9 mouse cellular contexts compared by ENCODE assay signal in the genomic region with DNA sequence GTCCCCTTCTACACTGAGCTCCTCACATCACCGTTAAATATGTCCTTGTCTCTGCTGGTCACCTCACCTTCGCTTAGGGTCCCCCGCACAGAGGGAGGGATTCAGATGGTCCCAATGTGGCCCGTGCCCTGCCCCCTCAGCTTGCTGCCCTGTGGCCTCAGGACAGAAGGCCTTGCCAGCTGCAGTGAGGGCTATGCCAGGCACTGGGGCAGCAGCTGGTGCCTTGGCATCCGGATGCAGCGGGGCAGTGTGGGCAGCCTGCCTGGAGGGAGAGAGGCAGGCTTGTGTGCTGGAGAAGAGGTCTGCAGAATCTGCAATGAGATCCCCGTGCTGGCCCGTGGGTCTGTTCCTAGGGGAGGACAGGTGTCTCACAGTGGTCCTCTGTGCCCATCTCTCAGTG. TPM values are rescaled to one million over a fixed set of nuclear protein-coding genes. Genes with fewer than 3 reads are reported as not detected.
A peak's percentile ranks its signal among the peaks of the same experiment; 100 is the strongest.
DNase-seq lines count a peak whose midpoint lies in the region; ATAC-seq and TF ChIP-seq lines count a peak whose summit lies in the region.
"Had no signal": no experiment of that assay in that cellular context is flagged by ENCODE, and none has a peak within 500 bp of the region (broad histone marks: within the 10 kb centered on the region; RNA-seq: fewer than 3 reads in every experiment).

No protein-coding gene starts in this region.

- peaks cover 41% of the 10 kb centered on the region for H3K27me3 ChIP-seq in embryonic facial prominence, embryonic 10.5 days (replicated peaks; ENCODE audit: low read depth, poor library complexity, severe bottlenecking)
- no peaks in the 10 kb centered on the region for H3K27me3 ChIP-seq in hindbrain, embryonic 14.5 days (ENCODE audit: control insufficient read depth, insufficient read depth, low read length)
- H3K27me3 ChIP-seq in midbrain, embryonic 13.5 days: peaks cover 2% of the 10 kb centered on the region; the same call in 1 of the 2 replicates
- H3K27me3 ChIP-seq in thymus, adult 2 months (ENCODE audit: control insufficient read depth, insufficient read depth, low read length): no peaks in the 10 kb centered on the region

- peak; percentile 21; the same call in 1 of the 2 replicates for ATAC-seq in hindbrain, embryonic 14.5 days (ENCODE audit: low FRiP score)
- peak; percentile 6; the same call in 1 of the 2 replicates for ATAC-seq in midbrain, embryonic 13.5 days
- no peak for ATAC-seq in megakaryocyte, adult 5-6 weeks (ENCODE audit: poor library complexity, severe bottlenecking)

- no peak for TF ChIP-seq CTCF in thymus, adult 2 months (IDR thresholded peaks at IDR 0.05; ENCODE audit: borderline replicate concordance, control insufficient read depth, extremely low read depth, insufficient read depth, low read length, poor library complexity)

- no peaks in the 10 kb centered on the region for H3K36me3 ChIP-seq in embryonic facial prominence, embryonic 10.5 days (replicated peaks)
- H3K36me3 ChIP-seq in hindbrain, embryonic 14.5 days (replicated peaks; ENCODE audit: control insufficient read depth, insufficient read depth): peaks cover 25% of the 10 kb centered on the region
- H3K36me3 ChIP-seq in midbrain, embryonic 13.5 days: peaks cover 31% of the 10 kb centered on the region
- H3K36me3 ChIP-seq in thymus, adult 2 months (ENCODE audit: control insufficient read depth, insufficient read depth, low read length): no peaks in the 10 kb centered on the region
- H3K36me3 ChIP-seq: limb, embryonic 15.5 days had no signal

- peaks cover 28% of the 10 kb centered on the region for H3K4me1 ChIP-seq in embryonic facial prominence, embryonic 10.5 days
- peaks cover 46% of the 10 kb centered on the region for H3K4me1 ChIP-seq in hindbrain, embryonic 14.5 days (replicated peaks; ENCODE audit: control insufficient read depth, insufficient read depth, low read length)
- H3K4me1 ChIP-seq in midbrain, embryonic 13.5 days (replicated peaks): peaks cover 67% of the 10 kb centered on the region
- peaks cover under 1% of the 10 kb centered on the region; the same call in 1 of the 2 replicates for H3K4me1 ChIP-seq in thymus, adult 2 months (replicated peaks; ENCODE audit: control insufficient read depth, insufficient read depth, low read length)

- 83% methylated on average over 8 of the region's 8 CpGs for WGBS in embryonic facial prominence, embryonic 10.5 days
- WGBS in hindbrain, embryonic 14.5 days: 46% methylated on average over 8 of the region's 8 CpGs
- 76% methylated on average over 8 of the region's 8 CpGs for WGBS in midbrain, embryonic 13.5 days
- WGBS in thymus, adult 2 months: 93% methylated on average over 8 of the region's 8 CpGs

- H3K27ac ChIP-seq in embryonic facial prominence, embryonic 10.5 days (replicated peaks): 0 out of 2 replicates have a peak overlapping the region, but pooled peaks have one; percentile 44
- H3K27ac ChIP-seq in hindbrain, embryonic 14.5 days: peak overlapping the region; percentile 73
- H3K27ac ChIP-seq in midbrain, embryonic 13.5 days: peak overlapping the region; percentile 91
- H3K27ac ChIP-seq in thymus, adult 2 months (ENCODE audit: control insufficient read depth, insufficient read depth, low read length): no peak overlapping the region
- H3K27ac ChIP-seq: limb, embryonic 15.5 days had no signal

- no peak overlapping the region for H3K4me3 ChIP-seq in embryonic facial prominence, embryonic 10.5 days
- H3K4me3 ChIP-seq in hindbrain, embryonic 14.5 days (replicated peaks; ENCODE audit: low read length): no peak overlapping the region
- H3K4me3 ChIP-seq in midbrain, embryonic 13.5 days (replicated peaks): no peak overlapping the region
- no peak overlapping the region for H3K4me3 ChIP-seq in thymus, adult 2 months (ENCODE audit: control insufficient read depth, insufficient read depth, low read length)
- H3K4me3 ChIP-seq: limb, embryonic 15.5 days had no signal

- peak; percentile 93 for DNase-seq in brain, adult 2 months (ENCODE audit: low read depth, low spot score)
- no peak for DNase-seq in embryonic facial prominence, embryonic 10.5 days (ENCODE audit: low spot score)
- peak; percentile 52 for DNase-seq in hindbrain, embryonic 14.5 days (ENCODE audit: low spot score)
- no peak for DNase-seq in testis, postnatal 14 days (ENCODE audit: low spot score)
- no peak for DNase-seq in urinary bladder, adult 18-20 months (ENCODE audit: low spot score in 2 of 2)
- no peak for DNase-seq in thymus, adult 2 months

- H3K9me3 ChIP-seq in embryonic facial prominence, embryonic 10.5 days: no peaks in the 10 kb centered on the region
- no peaks in the 10 kb centered on the region for H3K9me3 ChIP-seq in hindbrain, embryonic 14.5 days (ENCODE audit: control insufficient read depth, low read length)
- H3K9me3 ChIP-seq in midbrain, embryonic 13.5 days: no peaks in the 10 kb centered on the region
- H3K9me3 ChIP-seq: limb, embryonic 15.5 days had no signal

- no peak overlapping the region for H3K4me2 ChIP-seq in hindbrain, embryonic 14.5 days (replicated peaks)
- H3K4me2 ChIP-seq in midbrain, embryonic 13.5 days (replicated peaks): 0 out of 2 replicates have a peak overlapping the region, but pooled peaks have one; percentile 35
- H3K4me2 ChIP-seq: limb, embryonic 15.5 days had no signal

- peak overlapping the region; percentile 13; the same call in 1 of the 2 replicates for H3K9ac ChIP-seq in hindbrain, embryonic 14.5 days
- peak overlapping the region; percentile 33; the same call in 1 of the 2 replicates for H3K9ac ChIP-seq in midbrain, embryonic 13.5 days (replicated peaks)
- H3K9ac ChIP-seq: limb, embryonic 15.5 days had no signal

- no peak for TF ChIP-seq POLR2A in thymus, adult 2 months (IDR thresholded peaks at IDR 0.05; ENCODE audit: control insufficient read depth, extremely low read depth, insufficient read depth, low read length, poor library complexity)

RNA-seq across cellular contexts. Expression of a gene that starts 34.8 kb away (rescaled TPM):
- polyA plus RNA-seq in embryonic facial prominence, embryonic 10.5 days (2016; fragmentation: Nextera tagmentation; extraction: Ambion mirVana): 1.9 TPM in 2 replicates
- polyA plus RNA-seq in hindbrain, embryonic 14.5 days (2014; fragmentation: Nextera tagmentation; extraction: Ambion mirVana): 60.6 and 66.4 TPM in 2 replicates
- 20.7 and 24.3 TPM in 2 replicates for polyA plus RNA-seq in midbrain, embryonic 13.5 days (2015; fragmentation: Nextera tagmentation; extraction: Ambion mirVana)
- 0.21 TPM in 1 of 2 replicates, not detected in the other for total RNA-seq in megakaryocyte, adult 5-6 weeks (2015)
- total RNA-seq in megakaryocyte, adult 5-6 weeks (2017): not detected in 2 replicates
- 1.2 and 1.5 TPM in 2 replicates for polyA plus RNA-seq in thymus, adult 2 months (2012; rRNA removed)

RNA-seq across cellular contexts. Expression of a gene that starts 54.2 kb away (rescaled TPM):
- 14.2 and 18.6 TPM in 2 replicates for polyA plus RNA-seq in embryonic facial prominence, embryonic 10.5 days (2016; fragmentation: Nextera tagmentation; extraction: Ambion mirVana)
- 89.2 and 111 TPM in 2 replicates for polyA plus RNA-seq in hindbrain, embryonic 14.5 days (2014; fragmentation: Nextera tagmentation; extraction: Ambion mirVana)
- polyA plus RNA-seq in midbrain, embryonic 13.5 days (2015; fragmentation: Nextera tagmentation; extraction: Ambion mirVana): 28.5 and 29.6 TPM in 2 replicates
- 213 and 232 TPM in 2 replicates for total RNA-seq in megakaryocyte, adult 5-6 weeks (2015)
- total RNA-seq in megakaryocyte, adult 5-6 weeks (2017): 195 and 214 TPM in 2 replicates
- polyA plus RNA-seq in thymus, adult 2 months (2012; rRNA removed): 558 and 561 TPM in 2 replicates

Comparison
In these comparisons a context has a peak if more than half of its experiments do, and no peak if none do; other contexts are left out.
1. DNase-seq: peak in brain, adult 2 months (single experiment) and hindbrain, embryonic 14.5 days (single experiment); none in embryonic facial prominence, embryonic 10.5 days (single experiment), testis, postnatal 14 days (single experiment), urinary bladder, adult 18-20 months (0 of 2) and thymus, adult 2 months (single experiment).